Mouse (Mus musculus) erythroblast, embryonic 14.5 days (primary cell): ENCODE measurements at regions not wholly inside any gene's neighbourhood (a gene's known extent, or its start where the extent isn't known, plus 50 kb on each side); places are given as distances from the start of the nearest gene placed in this dataset.

ENCODE experiments used
- GATA1 ChIP-seq: IDR thresholded peaks from 2 replicates; pipeline ENCODE4 v1.6.1; 2012; ENCODE audit warnings: low read length, inconsistent platforms, mixed read lengths
- TAL1 ChIP-seq: IDR thresholded peaks from 3 replicates; pipeline ENCODE4 v1.6.1; 2012; ENCODE audit warnings: low read length, inconsistent platforms, mixed read lengths

- TF ChIP-seq GATA1 (no peak), TAL1 (no peak)
These were observed 171.5 kb upstream of the A430005L14Rik start for GRCm38 (mm10) chr4:153785564-153785963.
